Mouse (Mus musculus): ENCODE data around the gene Jmjd4.
A peak's percentile ranks its signal among the peaks of the same experiment; 100 is the strongest.

Gene Jmjd4

GRCm38 (mm10) chr11:59471413-59472325, 21.8 kb downstream of the Jmjd4 start:
- DNase-seq (ENCODE audit: low spot score in 2 of 2): no peak

GRCm38 (mm10) chr11:59472326-59472677, 22.5 kb downstream of the Jmjd4 start, which contains the start of gene Zfp867:
TSS of gene Zfp867 (minus strand) at chr11:59472474.
- peak; percentile 78 to 90 for DNase-seq (ENCODE audit: low spot score in 2 of 2)

- DNase-seq (ENCODE audit: low spot score in 2 of 2): no peak
Measured at GRCm38 (mm10) chr11:59477240-59477639, 27.4 kb downstream of the Jmjd4 start.

GRCm38 (mm10) chr11:59483212-59483611, 33.4 kb downstream of the Jmjd4 start:
- DNase-seq (ENCODE audit: low spot score in 2 of 2): peak in 1 of 2 experiments; percentile 56

GRCm38 (mm10) chr11:59485641-59486040, 35.8 kb downstream of the Jmjd4 start:
- DNase-seq (ENCODE audit: low spot score in 2 of 2): no peak

GRCm38 (mm10) chr11:59486222-59486621, 36.4 kb downstream of the Jmjd4 start:
- DNase-seq (ENCODE audit: low spot score in 2 of 2): no peak

GRCm38 (mm10) chr11:59496672-59497310, 46.9 kb downstream of the Jmjd4 start:
- DNase-seq (ENCODE audit: low spot score in 2 of 2): no peak

- DNase-seq (ENCODE audit: low spot score in 2 of 2): no peak
Measured at GRCm38 (mm10) chr11:59497747-59498146, 47.9 kb downstream of the Jmjd4 start.

- DNase-seq (ENCODE audit: low spot score in 2 of 2): no peak
Measured at GRCm38 (mm10) chr11:59501978-59502700, 52.3 kb downstream of the Jmjd4 start.

- peak in 1 of 2 experiments; percentile 50 for DNase-seq (ENCODE audit: low spot score in 2 of 2)
Measured at GRCm38 (mm10) chr11:59505351-59505838, 55.5 kb downstream of the Jmjd4 start.

- peak; percentile 60 to 87 for DNase-seq (ENCODE audit: low spot score in 2 of 2)
Measured at GRCm38 (mm10) chr11:59505839-59506712, 56.2 kb downstream of the Jmjd4 start.

- DNase-seq (ENCODE audit: low spot score in 2 of 2): no peak
Measured at GRCm38 (mm10) chr11:59506713-59507074, 56.8 kb downstream of the Jmjd4 start.

Measured in cerebellum, postnatal 4 days (tissue).